Mouse (Mus musculus) duodenum, adult 2 months (tissue): ENCODE data around the gene Taar9. TPM values are rescaled to one million over a fixed set of nuclear protein-coding genes. Genes with fewer than 3 reads are reported as not detected.

Experiments used
- polyA plus RNA-seq: library from polyadenylated mRNA; depleted of rRNA; stranded (reverse); fragments of >200 nt; gene quantifications from 2 replicates; pipeline ENCODE4 v1.2.3, GENCODE M21; 2012; ENCODE audit warnings: low replicate concordance; rRNA removed

Gene Taar9
- 0.09 TPM in 1 of 2 replicates, not detected in the other for polyA plus RNA-seq

DNA sequence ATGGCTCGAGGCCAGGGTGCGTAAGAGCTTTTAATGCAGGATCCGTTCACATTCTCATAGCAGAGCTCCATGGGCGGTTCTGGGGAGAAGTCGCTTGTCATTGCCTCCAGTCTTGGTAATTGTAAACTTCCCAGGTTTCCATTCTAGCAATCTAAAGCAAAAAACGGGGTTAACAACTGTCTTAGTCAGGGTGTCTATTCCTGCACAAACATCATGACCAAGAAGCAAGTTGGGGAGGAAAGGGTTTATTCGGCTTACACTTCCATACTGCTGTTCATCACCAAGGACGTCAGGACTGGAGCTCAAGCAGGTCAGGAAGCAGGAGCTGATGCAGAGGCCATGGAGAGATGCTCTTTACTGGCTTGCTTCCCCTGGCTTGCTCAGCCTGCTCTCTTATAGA is at the start of gene Taar9:
Gene Taar9, minus strand, starts transcription at position 101 of the 400 bp plus-strand sequence.

GRCm38 (mm10) chr10:24149135-24149781 is 39.9 kb upstream of the Taar9 start, which contains the start of gene Stx7:
Stx7 (plus strand) TSS chr10:24149302.

DNA sequence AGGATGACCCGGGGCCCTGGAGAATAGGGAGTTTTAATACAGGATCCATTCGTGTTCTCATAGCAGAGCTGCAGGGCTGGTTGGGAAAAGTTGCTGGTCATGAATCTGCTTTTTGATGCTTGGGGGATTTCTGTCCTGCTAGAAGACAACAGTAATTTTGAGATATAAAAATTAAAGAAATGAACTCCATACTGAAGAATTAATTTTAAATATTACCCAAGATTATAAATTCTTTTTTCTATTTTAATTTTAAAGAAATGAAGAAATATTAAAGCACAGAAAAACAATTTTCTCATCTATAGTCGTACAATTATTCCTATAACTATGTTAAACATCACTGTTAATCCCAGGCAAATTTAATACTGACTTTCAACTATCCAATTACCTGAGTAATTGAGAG is 7.5 kb downstream of the Taar9 start, which contains the start of gene Taar8c:
Gene Taar8c, minus strand, starts transcription at position 101 of the 400 bp plus-strand sequence.

DNA sequence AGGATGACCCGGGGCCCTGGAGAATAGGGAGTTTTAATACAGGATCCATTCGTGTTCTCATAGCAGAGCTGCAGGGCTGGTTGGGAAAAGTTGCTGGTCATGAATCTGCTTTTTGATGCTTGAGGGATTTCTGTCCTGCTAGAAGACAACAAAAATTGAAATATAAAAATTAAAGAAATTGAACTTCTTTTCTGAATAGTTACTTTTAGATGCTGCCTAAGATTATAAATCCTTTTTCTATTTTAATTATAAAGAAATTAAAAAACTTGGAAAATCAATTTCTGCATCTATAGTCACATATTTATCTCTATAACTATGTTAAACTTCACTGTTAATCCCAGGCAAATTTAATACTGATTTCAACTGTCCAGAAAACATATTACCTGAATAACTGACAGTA is 17.1 kb downstream of the Taar9 start, which contains the start of gene Taar8b:
Gene Taar8b, minus strand, starts transcription at position 101 of the 400 bp plus-strand sequence.

GRCm38 (mm10) chr10:24076200-24076599 is 33.1 kb downstream of the Taar9 start, which contains the start of gene Taar8a:
Taar8a (plus strand) TSS chr10:24076500.

Other genes with a start within 250 kb of the Taar9 start
- 5.2 and 38.5 TPM in 2 replicates for gene Vnn1, start 214.8 kb downstream of the Taar9 start, polyA plus RNA-seq
- not detected in 2 replicates for gene Taar1, start 189.2 kb downstream of the Taar9 start, polyA plus RNA-seq
- gene Taar2, start 171.0 kb downstream of the Taar9 start, polyA plus RNA-seq, result not detected in 2 replicates
- gene Taar3, start 160.0 kb downstream of the Taar9 start, polyA plus RNA-seq, result not detected in 2 replicates
- not detected in 2 replicates for gene Taar4, start 149.0 kb downstream of the Taar9 start, polyA plus RNA-seq
- not detected in 2 replicates for gene Taar5, start 138.8 kb downstream of the Taar9 start, polyA plus RNA-seq
- gene Taar6, start 123.9 kb downstream of the Taar9 start, polyA plus RNA-seq, result not detected in 2 replicates
- not detected in 2 replicates for gene Taar7a, start 116.1 kb downstream of the Taar9 start, polyA plus RNA-seq
- not detected in 2 replicates for gene Taar7b, start 109.6 kb downstream of the Taar9 start, polyA plus RNA-seq
- not detected in 2 replicates for gene Taar7d, start 82.3 kb downstream of the Taar9 start, polyA plus RNA-seq
- gene Taar7e, start 71.9 kb downstream of the Taar9 start, polyA plus RNA-seq, result not detected in 2 replicates
- gene Taar7f, start 60.0 kb downstream of the Taar9 start, polyA plus RNA-seq, result not detected in 2 replicates
- not detected in 2 replicates for gene Taar8a, start 33.0 kb downstream of the Taar9 start, polyA plus RNA-seq
- 0.11 TPM in 1 of 2 replicates, not detected in the other for gene Taar8b, start 17.2 kb downstream of the Taar9 start, polyA plus RNA-seq
- gene Taar8c, start 7.6 kb downstream of the Taar9 start, polyA plus RNA-seq, result 0.22 TPM in 1 of 2 replicates, not detected in the other
- gene Stx7, start 39.8 kb upstream of the Taar9 start, polyA plus RNA-seq, result 33.6 and 42.2 TPM in 2 replicates
- gene Moxd1, start 114.0 kb upstream of the Taar9 start, polyA plus RNA-seq, result 2.2 and 9.5 TPM in 2 replicates